In genomic region chr12:112968943-112969342, GRCm38 (mm10) we compare ENCODE assay signal across 23 mouse cellular contexts. TPM values are rescaled to one million over a fixed set of nuclear protein-coding genes. Genes with fewer than 3 reads are reported as not detected.
DNase-seq lines count a peak whose midpoint lies in the region; ATAC-seq lines count a peak whose summit lies in the region.
"Had no signal": no experiment of that assay in that cellular context is flagged by ENCODE, and none has a peak within 500 bp of the region (broad histone marks: within the 10 kb centered on the region; RNA-seq: fewer than 3 reads in every experiment).

No protein-coding gene starts in this region.

- H3K9me3 ChIP-seq in kidney, embryonic 14.5 days (ENCODE audit: control insufficient read depth, low read length) = no peaks in the 10 kb centered on the region
- H3K9me3 ChIP-seq in kidney, embryonic 16.5 days (ENCODE audit: low read length) = no peaks in the 10 kb centered on the region
- H3K9me3 ChIP-seq: embryonic facial prominence, embryonic 10.5 days; embryonic facial prominence, embryonic 12.5 days; forebrain, embryonic 13.5 days; forebrain, embryonic 15.5 days; G1E had no signal

- WGBS in kidney, embryonic 14.5 days = 19% methylated on average over 8 of the region's 8 CpGs
- WGBS in kidney, embryonic 16.5 days = 23% methylated on average over 8 of the region's 8 CpGs

- no peak overlapping the region for H3K9ac ChIP-seq in kidney, embryonic 14.5 days (ENCODE audit: low read depth, low read length)
- H3K9ac ChIP-seq in kidney, embryonic 16.5 days (replicated peaks; ENCODE audit: low read length) = no peak overlapping the region
- H3K9ac ChIP-seq: embryonic facial prominence, embryonic 12.5 days; forebrain, embryonic 13.5 days; forebrain, embryonic 15.5 days had no signal

- no peak overlapping the region for H3K4me3 ChIP-seq in kidney, embryonic 14.5 days (ENCODE audit: low read length)
- no peak overlapping the region for H3K4me3 ChIP-seq in kidney, embryonic 16.5 days (ENCODE audit: low read length)
- H3K4me3 ChIP-seq: embryonic facial prominence, embryonic 10.5 days; embryonic facial prominence, embryonic 12.5 days; forebrain, embryonic 13.5 days; forebrain, embryonic 15.5 days had no signal

- no peak overlapping the region for H3K4me2 ChIP-seq in kidney, embryonic 14.5 days (replicated peaks; ENCODE audit: low read depth, low read length)
- H3K4me2 ChIP-seq in kidney, embryonic 16.5 days (replicated peaks; ENCODE audit: low read depth, low read length) = no peak overlapping the region
- H3K4me2 ChIP-seq: embryonic facial prominence, embryonic 12.5 days; forebrain, embryonic 13.5 days; forebrain, embryonic 15.5 days had no signal

- ATAC-seq in kidney, embryonic 14.5 days (ENCODE audit: low FRiP score, low TSS enrichment) = peak; percentile 94
- ATAC-seq in kidney, embryonic 16.5 days (ENCODE audit: low FRiP score, low TSS enrichment) = peak; percentile 88
- ATAC-seq: activated CD4-positive, CD25-positive, alpha-beta regulatory T cell, adult 4 months; CD4-positive, CD25-positive, alpha-beta regulatory T cell, adult 4 months; forebrain, embryonic 13.5 days; forebrain, embryonic 15.5 days; Patski had no signal

- H3K27me3 ChIP-seq in kidney, embryonic 14.5 days (ENCODE audit: control insufficient read depth, insufficient read depth, low read length) = no peaks in the 10 kb centered on the region
- no peaks in the 10 kb centered on the region for H3K27me3 ChIP-seq in kidney, embryonic 16.5 days (ENCODE audit: insufficient read depth, low read length)
- H3K27me3 ChIP-seq: CH12.LX; embryonic facial prominence, embryonic 12.5 days; forebrain, embryonic 13.5 days; forebrain, embryonic 15.5 days; Patski had no signal

- H3K4me1 ChIP-seq in kidney, embryonic 14.5 days (ENCODE audit: control insufficient read depth, insufficient read depth, low read length) = 0 out of 2 replicates have a peak, but pooled peaks cover 8% of the 10 kb centered on the region
- H3K4me1 ChIP-seq in kidney, embryonic 16.5 days (ENCODE audit: insufficient read depth, low read length) = peaks cover 13% of the 10 kb centered on the region
- H3K4me1 ChIP-seq: embryonic facial prominence, embryonic 10.5 days; embryonic facial prominence, embryonic 12.5 days; forebrain, embryonic 13.5 days; forebrain, embryonic 15.5 days had no signal

- H3K27ac ChIP-seq in kidney, embryonic 14.5 days (ENCODE audit: low read depth, low read length) = no peak overlapping the region
- H3K27ac ChIP-seq in kidney, embryonic 16.5 days (ENCODE audit: low read length) = peak overlapping the region; percentile 7; the same call in 1 of the 2 replicates
- H3K27ac ChIP-seq: embryonic facial prominence, embryonic 10.5 days; embryonic facial prominence, embryonic 12.5 days; forebrain, embryonic 13.5 days; forebrain, embryonic 15.5 days had no signal

- no peak for DNase-seq in kidney, postnatal 14 days
- DNase-seq in kidney, postnatal 36 days = no peak
- DNase-seq in kidney, postnatal 4 days = peak; percentile 32 to 53
- DNase-seq in kidney, adult 8-10 months = no peak
- DNase-seq: adrenal gland, adult 8-10 months; adrenal gland, postnatal 14 days; adrenal gland, postnatal 36 days; B cell, adult 2 months; cerebellum, adult 2 months; cerebellum, adult 9-10 months; cerebellum, postnatal 10 days; cerebellum, postnatal 25 days had no signal

- H3K36me3 ChIP-seq in kidney, embryonic 14.5 days (ENCODE audit: control insufficient read depth, insufficient read depth, low read length) = peaks cover 94% of the 10 kb centered on the region
- peaks cover 89% of the 10 kb centered on the region for H3K36me3 ChIP-seq in kidney, embryonic 16.5 days (ENCODE audit: insufficient read depth, low read length)

RNA-seq across cellular contexts. Expression of gene Btbd6, which starts 7.3 kb away (rescaled TPM):
- polyA plus RNA-seq in kidney, embryonic 14.5 days (2014; fragmentation: Nextera tagmentation; extraction: Ambion mirVana) = 22.3 and 23.1 TPM in 2 replicates
- polyA plus RNA-seq in kidney, embryonic 16.5 days (2015; fragmentation: Nextera tagmentation; extraction: Ambion mirVana) = 29.4 and 30.6 TPM in 2 replicates

RNA-seq across cellular contexts. Expression of gene Nudt14, which starts 27.0 kb away (rescaled TPM):
- polyA plus RNA-seq in kidney, embryonic 14.5 days (2014; fragmentation: Nextera tagmentation; extraction: Ambion mirVana) = 101 and 102 TPM in 2 replicates
- 99.1 and 104 TPM in 2 replicates for polyA plus RNA-seq in kidney, embryonic 16.5 days (2015; fragmentation: Nextera tagmentation; extraction: Ambion mirVana)

RNA-seq across cellular contexts. Expression of gene Brf1, which starts 31.6 kb away (rescaled TPM):
- 38.2 and 75.6 TPM in 2 replicates for polyA plus RNA-seq in kidney, embryonic 14.5 days (2014; fragmentation: Nextera tagmentation; extraction: Ambion mirVana)
- 70.1 and 71.5 TPM in 2 replicates for polyA plus RNA-seq in kidney, embryonic 16.5 days (2015; fragmentation: Nextera tagmentation; extraction: Ambion mirVana)

RNA-seq across cellular contexts. Expression of gene Jag2, which starts 39.4 kb away (rescaled TPM):
- 2.3 and 2.9 TPM in 2 replicates for polyA plus RNA-seq in kidney, embryonic 14.5 days (2014; fragmentation: Nextera tagmentation; extraction: Ambion mirVana)
- 2.2 and 2.5 TPM in 2 replicates for polyA plus RNA-seq in kidney, embryonic 16.5 days (2015; fragmentation: Nextera tagmentation; extraction: Ambion mirVana)

RNA-seq across cellular contexts. Expression of gene Pacs2, which starts 45.4 kb away (rescaled TPM):
- polyA plus RNA-seq in kidney, embryonic 14.5 days (2014; fragmentation: Nextera tagmentation; extraction: Ambion mirVana) = 12.6 and 14.6 TPM in 2 replicates
- 13.3 and 13.8 TPM in 2 replicates for polyA plus RNA-seq in kidney, embryonic 16.5 days (2015; fragmentation: Nextera tagmentation; extraction: Ambion mirVana)

Comparison
In these comparisons a context has a peak if more than half of its experiments do, and no peak if none do; other contexts are left out.
1. DNase-seq: peak in kidney, postnatal 4 days (2 of 2); none in kidney, postnatal 14 days (single experiment), kidney, postnatal 36 days (0 of 2) and kidney, adult 8-10 months (0 of 2).